Mouse (Mus musculus) thymus, adult 2 months (tissue): ENCODE results near the gene Mrpl43.
A peak's percentile ranks its signal among the peaks of the same experiment; 100 is the strongest.

Source experiments
- CTCF ChIP-seq: fragments of 200-500 bp; IDR thresholded peaks from 2 replicates; pipeline ENCODE4 v1.5.1; 2012; ENCODE audit warnings: mild to moderate bottlenecking, control low read depth, low read length, moderate library complexity, borderline replicate concordance; ENCODE audit not compliant: control insufficient read depth, poor library complexity, insufficient read depth; ENCODE audit errors: extremely low read depth
- POLR2A ChIP-seq: fragments of 200-500 bp; IDR thresholded peaks from 2 replicates; pipeline ENCODE4 v1.6.1; 2012; ENCODE audit warnings: mild to moderate bottlenecking, low read length, control low read depth, moderate library complexity; ENCODE audit not compliant: control insufficient read depth, poor library complexity, insufficient read depth; ENCODE audit errors: extremely low read depth

DNA sequence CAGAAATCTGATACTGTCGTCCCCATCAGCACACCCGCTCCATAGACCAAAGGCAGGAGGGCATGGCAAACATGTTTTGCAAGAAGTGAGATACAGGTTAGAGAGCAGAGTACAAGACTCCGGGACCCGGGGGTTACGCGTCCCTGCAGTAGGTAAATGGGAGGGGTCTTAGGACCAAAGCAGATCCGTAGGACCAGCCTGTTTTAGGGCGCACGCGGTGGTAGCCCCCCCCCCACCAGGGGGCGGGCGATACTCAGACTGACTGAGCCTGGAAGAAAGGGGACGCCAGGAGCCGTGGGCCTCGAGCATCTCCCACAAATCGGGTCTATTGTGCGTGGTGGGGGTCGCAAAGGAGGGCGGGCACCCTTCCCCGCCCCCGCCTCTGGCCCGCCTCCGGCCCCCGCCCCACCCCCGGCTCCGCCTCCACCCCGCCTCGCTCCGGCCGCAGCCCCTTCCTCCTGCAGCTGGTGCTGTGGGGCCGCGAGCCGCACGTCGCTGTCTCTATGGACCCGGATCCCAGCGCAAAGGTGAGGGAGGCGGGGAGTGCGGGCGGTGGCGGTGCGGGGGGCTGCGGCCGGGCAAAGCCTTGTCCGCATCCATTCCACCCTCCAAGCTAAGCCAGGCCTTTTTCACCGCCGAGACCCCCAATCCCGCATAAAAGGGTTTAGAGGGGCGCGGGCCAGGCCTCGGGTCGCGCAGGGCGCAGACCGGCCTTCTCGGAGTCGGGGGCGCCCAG lies 17.2 kb downstream of the Mrpl43 start, which contains the start of gene Sema4g:
- no peak for TF ChIP-seq POLR2A
- peak; percentile 47; the same call in 1 of the 2 replicates for TF ChIP-seq CTCF
